Mouse (Mus musculus) lung, postnatal 0 days (tissue): Measurements from ENCODE around the gene Tyro3.

ENCODE experiments used
- CTCF ChIP-seq: IDR thresholded peaks from 2 replicates; pipeline ENCODE4 v1.5.1; 2016; ENCODE audit warnings: antibody characterized with exemption, mild to moderate bottlenecking
- EP300 ChIP-seq: IDR thresholded peaks from 2 replicates; pipeline ENCODE4 v1.6.1; 2016; ENCODE audit warnings: antibody characterized with exemption, mild to moderate bottlenecking, control low read depth

GRCm38 (mm10) chr2:119805536-119805935, 8.0 kb downstream of the Tyro3 start:
- TF ChIP-seq EP300: no peak
- TF ChIP-seq CTCF: no peak
